Mouse (Mus musculus) forebrain, embryonic 12.5 days (tissue): ENCODE measurements around the gene Akt1s1. TPM values are rescaled to one million over a fixed set of nuclear protein-coding genes. Genes with fewer than 3 reads are reported as not detected.

Experiments used
- microRNA counts: library from miRNA; unstranded; fragments of <30 nt; microRNA quantifications from one replicate; lab custom pipeline; 2017
- microRNA-seq: library from miRNA; unstranded; fragments of <30 nt; microRNA quantifications from one replicate; pipeline ENCODE4, GENCODE M21; 2017
- polyA plus RNA-seq: library from polyadenylated mRNA; unstranded; fragments of >200 nt; fragmentation: Nextera tagmentation; extraction: Ambion mirVana; gene quantifications from 2 replicates; pipeline ENCODE4 v1.2.1, GENCODE M21; 2016

Gene Akt1s1
- polyA plus RNA-seq, 1 experiment from 2014 or later, result 96.0 TPM

MicroRNA genes within 50 kb of the gene (microRNA counts, 519-probe panel; counts per million panel counts)
- not detected for microRNA mmu-miR-707 (lab: Ali Mortazavi, UCI)

Small RNA genes within 50 kb of the gene (microRNA-seq; reads per million reads assigned to microRNA genes)
- not detected for gene Mir707

Other genes starting within 250 kb of the Akt1s1 start
- gene Myh14, start 178.1 kb upstream of the Akt1s1 start, polyA plus RNA-seq, result 2.1 and 2.3 TPM in 2 replicates
- gene Izumo2, start 140.2 kb upstream of the Akt1s1 start, polyA plus RNA-seq, result not detected in 2 replicates
- 39.1 and 42.0 TPM in 2 replicates for gene Vrk3, start 100.6 kb upstream of the Akt1s1 start, polyA plus RNA-seq
- 2.3 and 2.4 TPM in 2 replicates for gene Zfp473, start 97.9 kb upstream of the Akt1s1 start, polyA plus RNA-seq
- 94.6 and 105 TPM in 2 replicates for gene Nup62, start 32.9 kb upstream of the Akt1s1 start, polyA plus RNA-seq
- 2.3 and 2.5 TPM in 2 replicates for gene Il4i1, start 32.6 kb upstream of the Akt1s1 start, polyA plus RNA-seq
- 6.9 and 7.1 TPM in 2 replicates for gene Atf5, start 32.3 kb upstream of the Akt1s1 start, polyA plus RNA-seq
- gene Tbc1d17, start 88 bp downstream of the Akt1s1 start, polyA plus RNA-seq, result 80.7 and 83.8 TPM in 2 replicates
- 37.8 and 39.1 TPM in 2 replicates for gene Pnkp, start 8.1 kb downstream of the Akt1s1 start, polyA plus RNA-seq
- 595 and 609 TPM in 2 replicates for gene Ptov1, start 20.8 kb downstream of the Akt1s1 start, polyA plus RNA-seq
- gene Med25, start 43.7 kb downstream of the Akt1s1 start, polyA plus RNA-seq, result 172 and 178 TPM in 2 replicates
- 27.4 and 28.7 TPM in 2 replicates for gene Fuz, start 47.1 kb downstream of the Akt1s1 start, polyA plus RNA-seq
- gene Ap2a1, start 80.5 kb downstream of the Akt1s1 start, polyA plus RNA-seq, result 85.8 and 94.4 TPM in 2 replicates
- 0.27 TPM in 1 of 2 replicates, not detected in the other for gene Tsks, start 94.2 kb downstream of the Akt1s1 start, polyA plus RNA-seq
- 35.1 and 38.1 TPM in 2 replicates for gene Cpt1c, start 125.9 kb downstream of the Akt1s1 start, polyA plus RNA-seq
- 585 and 631 TPM in 2 replicates for gene Prmt1, start 137.6 kb downstream of the Akt1s1 start, polyA plus RNA-seq
- gene Irf3, start 148.7 kb downstream of the Akt1s1 start, polyA plus RNA-seq, result 72.4 and 73.0 TPM in 2 replicates
- gene Bcl2l12, start 149.7 kb downstream of the Akt1s1 start, polyA plus RNA-seq, result 57.8 and 66.4 TPM in 2 replicates
- 47.4 and 52.0 TPM in 2 replicates for gene Scaf1, start 167.4 kb downstream of the Akt1s1 start, polyA plus RNA-seq
- gene Rras, start 169.0 kb downstream of the Akt1s1 start, polyA plus RNA-seq, result 11.4 and 13.8 TPM in 2 replicates
- 13.1 and 13.6 TPM in 2 replicates for gene Prr12, start 203.9 kb downstream of the Akt1s1 start, polyA plus RNA-seq
- gene Nosip, start 213.4 kb downstream of the Akt1s1 start, polyA plus RNA-seq, result 53.7 and 54.4 TPM in 2 replicates
- 17.1 and 18.2 TPM in 2 replicates for gene Prrg2, start 213.7 kb downstream of the Akt1s1 start, polyA plus RNA-seq
- 80.5 and 101 TPM in 2 replicates for gene Rcn3, start 243.2 kb downstream of the Akt1s1 start, polyA plus RNA-seq